Mouse (Mus musculus) retina, postnatal 7 days (tissue): ENCODE measurements around the gene Dlec1.

Source experiments
- DNase-seq: peaks from one replicate; pipeline ENCODE4 v3.0.0-alpha.2; 2012; ENCODE audit warnings: low read depth, low spot score

Dlec1 gene

DNA sequence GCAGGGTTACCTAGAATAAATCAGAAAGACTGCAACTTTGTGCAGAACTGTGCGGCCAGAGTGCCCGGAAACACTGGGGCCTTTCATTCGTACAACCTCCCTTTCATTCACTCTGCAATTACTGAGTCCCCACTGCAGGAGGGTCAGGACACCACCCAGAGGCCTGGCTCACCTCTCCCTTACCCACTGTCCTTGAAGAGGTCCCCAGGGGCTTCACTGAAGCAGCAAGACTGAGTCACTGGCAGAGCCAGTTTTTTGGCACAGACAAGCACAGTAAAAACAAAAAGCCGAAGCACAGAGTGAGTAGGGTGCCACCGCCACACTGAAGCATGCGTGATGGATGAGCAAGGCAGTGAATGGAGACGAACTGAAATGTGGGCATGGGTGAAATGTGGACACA, 12.8 kb upstream of the Dlec1 start:
- DNase-seq, result no peak

- no peak for DNase-seq
Measured at GRCm38 (mm10) chr9:119090462-119090861, 11.8 kb upstream of the Dlec1 start.

DNA sequence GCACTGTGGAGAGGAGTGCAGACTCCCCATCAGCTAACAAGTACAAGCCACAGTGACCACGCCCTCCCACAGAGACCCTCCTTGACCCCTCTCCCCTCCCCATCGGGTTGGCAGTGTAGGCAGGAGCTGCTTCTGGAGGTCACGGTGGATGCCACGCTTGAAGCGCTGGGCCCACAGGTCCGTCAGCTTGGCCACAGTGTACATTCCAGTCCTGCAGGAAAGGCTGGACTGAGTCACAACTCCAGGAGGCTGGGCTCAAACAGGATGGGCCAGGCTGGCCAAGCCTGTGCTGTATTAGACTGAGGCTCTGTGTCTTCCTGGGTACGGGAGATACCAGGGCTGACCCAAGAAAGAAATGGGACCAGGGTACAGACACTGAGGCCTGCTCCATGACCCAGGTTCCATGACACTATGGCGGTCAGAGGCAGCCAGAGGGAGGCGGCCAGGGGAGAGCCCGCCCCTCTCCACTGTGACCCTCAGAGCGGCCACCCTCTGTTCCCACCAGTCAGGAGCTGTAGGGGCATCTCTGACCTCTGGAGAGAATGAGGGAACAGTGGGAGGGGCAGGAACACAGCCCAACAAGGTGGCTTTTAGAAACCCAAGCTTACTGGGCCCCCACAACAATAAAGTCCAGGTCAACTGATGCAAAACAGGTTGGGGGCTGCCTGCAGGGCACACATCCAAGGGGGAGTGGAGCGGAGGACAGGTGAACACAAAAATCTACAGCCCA, 10.5 kb upstream of the Dlec1 start:
- DNase-seq, result no peak

GRCm38 (mm10) chr9:119092473-119093418, 9.5 kb upstream of the Dlec1 start:
- DNase-seq, result no peak

GRCm38 (mm10) chr9:119093419-119094295, 8.6 kb upstream of the Dlec1 start, which contains the start of gene Plcd1:
Plcd1 (minus strand) TSS chr9:119093502.
- DNase-seq, result no peak

- no peak for DNase-seq
Measured at GRCm38 (mm10) chr9:119094462-119095109, 7.7 kb upstream of the Dlec1 start.

GRCm38 (mm10) chr9:119100177-119100898, 1.9 kb upstream of the Dlec1 start:
- DNase-seq, result no peak

DNA sequence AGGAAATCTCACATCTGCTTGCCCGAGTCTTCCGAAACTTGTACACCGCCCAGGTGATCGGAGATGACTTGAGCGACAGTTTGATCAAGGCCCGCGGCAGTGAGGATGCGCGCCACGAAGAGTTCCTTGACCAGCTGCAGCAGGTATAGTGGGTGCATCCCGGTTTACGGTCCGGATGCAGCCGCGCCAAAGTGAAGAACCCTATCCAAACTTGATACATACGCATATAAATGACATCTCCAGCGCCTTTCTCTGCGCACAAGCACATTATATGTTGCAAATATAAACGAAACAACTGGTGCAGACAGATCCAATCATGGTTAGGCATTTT, 470 bp downstream of the Dlec1 start:
- no peak for DNase-seq

GRCm38 (mm10) chr9:119107566-119107965, 5.3 kb downstream of the Dlec1 start:
- no peak for DNase-seq

- no peak for DNase-seq
Measured at GRCm38 (mm10) chr9:119109685-119110353, 7.5 kb downstream of the Dlec1 start.

- DNase-seq, result no peak
Measured at GRCm38 (mm10) chr9:119110640-119111039, 8.4 kb downstream of the Dlec1 start.

DNA sequence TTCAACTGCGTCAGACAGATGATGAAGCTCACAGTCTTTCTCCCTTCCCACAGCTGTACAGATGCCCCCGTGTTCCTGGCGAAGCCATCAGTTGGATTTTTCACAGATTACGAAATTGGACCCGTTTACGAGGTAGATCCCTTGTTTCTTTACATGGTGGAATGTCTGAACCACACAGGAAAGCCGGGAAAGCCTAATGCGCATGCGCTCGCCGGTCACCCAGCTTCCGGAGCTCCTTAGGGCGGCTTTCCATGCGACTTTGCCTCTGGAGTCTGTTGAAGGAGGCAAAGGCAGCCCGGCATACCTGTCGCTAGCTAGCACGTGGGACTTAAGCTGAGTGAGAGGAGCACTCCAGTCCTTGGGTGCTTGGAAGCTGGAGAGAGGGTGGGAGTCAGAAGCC, 12.6 kb downstream of the Dlec1 start:
- DNase-seq, result no peak

- no peak for DNase-seq
Measured at GRCm38 (mm10) chr9:119119409-119120167, 17.3 kb downstream of the Dlec1 start.

DNA sequence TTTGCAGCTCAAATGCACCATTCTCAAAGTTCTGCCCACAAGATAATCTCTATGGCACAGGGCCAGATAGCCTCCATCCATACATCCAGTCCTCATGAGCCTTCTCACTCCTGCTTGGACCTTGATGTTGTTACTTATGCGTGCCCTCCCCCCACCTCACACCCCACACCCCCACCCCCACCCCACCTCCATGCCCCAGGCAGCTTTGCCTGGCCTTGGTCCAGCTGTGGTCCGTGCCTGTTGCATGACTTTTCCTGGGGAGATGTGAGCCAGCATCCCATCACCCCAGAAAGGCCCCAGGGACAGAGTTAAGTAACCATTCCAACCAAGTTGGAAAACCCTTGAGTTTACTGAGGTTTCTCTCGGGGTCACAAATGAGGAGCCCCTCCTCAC, 17.9 kb downstream of the Dlec1 start:
- DNase-seq, result no peak

- no peak for DNase-seq
Measured at GRCm38 (mm10) chr9:119122596-119123369, 20.5 kb downstream of the Dlec1 start.

- no peak for DNase-seq
Measured at GRCm38 (mm10) chr9:119128436-119129181, 26.3 kb downstream of the Dlec1 start.

GRCm38 (mm10) chr9:119130692-119131091, 28.4 kb downstream of the Dlec1 start:
- no peak for DNase-seq

DNA sequence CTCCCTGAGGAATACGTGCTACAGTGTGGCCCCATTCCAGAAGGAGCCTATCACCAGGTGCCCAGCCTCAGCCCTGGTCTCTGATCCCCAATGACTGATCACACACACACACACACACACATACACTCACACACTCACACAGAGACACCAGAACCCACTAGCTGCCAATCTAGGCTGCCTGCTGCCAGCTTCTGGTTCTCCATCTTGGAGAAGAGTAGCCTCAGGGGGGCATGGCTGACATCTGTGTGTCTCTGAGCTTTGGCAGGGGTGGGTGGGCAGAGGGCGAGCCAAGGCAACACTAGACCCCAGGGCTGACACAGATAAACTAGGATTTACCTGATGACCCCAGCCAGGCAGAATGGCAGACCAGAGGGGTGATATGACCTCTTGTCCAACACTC, 36.6 kb downstream of the Dlec1 start:
- DNase-seq, result no peak
